Mouse (Mus musculus): ENCODE measurements around the gene Mphosph9. TPM values are rescaled to one million over a fixed set of nuclear protein-coding genes. Genes with fewer than 3 reads are reported as not detected.

Mphosph9 gene
- total and polyA plus RNA-seq, 3 experiments = 10.4 to 60.8 (median 10.9) TPM

- Histone ChIP-seq H3K4me3 (ENCODE audit: control insufficient read depth in 1 of 2, insufficient read depth in 1 of 2, low read depth in 2 of 2, low read length in 2 of 2) (no peak overlapping the region), H3K27ac (ENCODE audit: control insufficient read depth, low read depth, low read length) (no peak overlapping the region), H3K79me2 (ENCODE audit: control insufficient read depth, insufficient read depth, low read length, poor library complexity) (no peaks in the 10 kb centered on the region), H3K4me1 (ENCODE audit: control insufficient read depth in 1 of 2, insufficient read depth in 2 of 2, low read length in 2 of 2) (peaks cover 0 to 13% of the 10 kb centered on the region in 2 experiments; a peak in 2 of 4 replicates), H3K27me3 (ENCODE audit: control insufficient read depth in 1 of 2, insufficient read depth in 2 of 2, low read length in 2 of 2) (no peaks in the 10 kb centered on the region), H3K9ac (ENCODE audit: control insufficient read depth, low read depth, low read length, poor library complexity, severe bottlenecking) (no peak overlapping the region), H3K36me3 (ENCODE audit: control insufficient read depth in 1 of 2, insufficient read depth in 2 of 2, low read length in 2 of 2) (peaks cover 14 to 33% of the 10 kb centered on the region in 2 experiments), H3K9me3 (replicated peaks; ENCODE audit: insufficient read depth, low read length) (no peaks in the 10 kb centered on the region)
- TF ChIP-seq TCF12 (IDR thresholded peaks at IDR 0.05; ENCODE audit: low read depth, low read length) (no peak), CTCF (IDR thresholded peaks at IDR 0.05 in 2 of 3, conservative IDR thresholded peaks at IDR 0.05 in 1 of 3; ENCODE audit: control insufficient read depth in 1 of 3, insufficient read depth in 1 of 3, low read depth in 2 of 3, low read length in 3 of 3, poor library complexity in 1 of 3, severe bottlenecking in 1 of 3) (no peak)
- DNase-seq (ENCODE audit: low read depth, low spot score) = no peak
Observed at GRCm38 (mm10) chr5:124377149-124377548, 49.4 kb upstream of the Mphosph9 start.

GRCm38 (mm10) chr5:124376401-124376800, 48.6 kb upstream of the Mphosph9 start:
- Histone ChIP-seq H3K4me1 (ENCODE audit: control insufficient read depth in 1 of 2, insufficient read depth in 2 of 2, low read length in 2 of 2) (peaks cover 0 to 13% of the 10 kb centered on the region in 2 experiments; a peak in 2 of 4 replicates), H3K9me3 (replicated peaks; ENCODE audit: insufficient read depth, low read length) (no peaks in the 10 kb centered on the region), H3K36me3 (ENCODE audit: control insufficient read depth in 1 of 2, insufficient read depth in 2 of 2, low read length in 2 of 2) (peaks cover 11 to 31% of the 10 kb centered on the region in 2 experiments), H3K79me2 (ENCODE audit: control insufficient read depth, insufficient read depth, low read length, poor library complexity) (no peaks in the 10 kb centered on the region), H3K27ac (ENCODE audit: control insufficient read depth, low read depth, low read length) (no peak overlapping the region), H3K27me3 (ENCODE audit: control insufficient read depth in 1 of 2, insufficient read depth in 2 of 2, low read length in 2 of 2) (no peaks in the 10 kb centered on the region), H3K9ac (ENCODE audit: control insufficient read depth, low read depth, low read length, poor library complexity, severe bottlenecking) (no peak overlapping the region), H3K4me3 (ENCODE audit: control insufficient read depth in 1 of 2, insufficient read depth in 1 of 2, low read depth in 2 of 2, low read length in 2 of 2) (no peak overlapping the region)
- no peak for DNase-seq (ENCODE audit: low read depth, low spot score)
- no peak for TF ChIP-seq CHD2 (IDR thresholded peaks at IDR 0.05; ENCODE audit: low read length)
- no peak for TF ChIP-seq POLR2AphosphoS2 (IDR thresholded peaks at IDR 0.05; ENCODE audit: low read length)
- no peak for TF ChIP-seq CTCF (IDR thresholded peaks at IDR 0.05 in 2 of 3, conservative IDR thresholded peaks at IDR 0.05 in 1 of 3; ENCODE audit: control insufficient read depth in 1 of 3, insufficient read depth in 1 of 3, low read depth in 2 of 3, low read length in 3 of 3, poor library complexity in 1 of 3, severe bottlenecking in 1 of 3)
- no peak for TF ChIP-seq E2F4 (IDR thresholded peaks at IDR 0.05; ENCODE audit: borderline replicate concordance, low read depth, low read length)
- TF ChIP-seq RAD21 (IDR thresholded peaks at IDR 0.05; ENCODE audit: low read depth, low read length) = no peak
- no peak for TF ChIP-seq NRF1 (IDR thresholded peaks at IDR 0.05; ENCODE audit: insufficient read depth, low read depth, low read length, poor library complexity, severe bottlenecking)
- no peak for TF ChIP-seq TCF12 (IDR thresholded peaks at IDR 0.05; ENCODE audit: low read depth, low read length)
- TF ChIP-seq GABPA (IDR thresholded peaks at IDR 0.05; ENCODE audit: low read depth, low read length) = no peak
- no peak for TF ChIP-seq TBP (IDR thresholded peaks at IDR 0.05; ENCODE audit: low read depth, low read length)
- no peak for TF ChIP-seq ZMIZ1 (IDR thresholded peaks at IDR 0.05; ENCODE audit: low read depth, low read length)
- no peak for TF ChIP-seq RCOR1 (IDR thresholded peaks at IDR 0.05; ENCODE audit: low read depth, low read length)
- TF ChIP-seq BHLHE40 (IDR thresholded peaks at IDR 0.05; ENCODE audit: borderline replicate concordance, low read depth, low read length) = no peak
- TF ChIP-seq POLR2A (IDR thresholded peaks at IDR 0.05; ENCODE audit: control insufficient read depth in 1 of 2, insufficient read depth in 1 of 2, low read depth in 1 of 2, low read length in 2 of 2, poor library complexity in 1 of 2) = no peak
- TF ChIP-seq ZC3H11A (IDR thresholded peaks at IDR 0.05; ENCODE audit: low read depth, low read length) = no peak

GRCm38 (mm10) chr5:124374298-124374697, 46.5 kb upstream of the Mphosph9 start:
- no peaks in the 10 kb centered on the region for H3K4me1 ChIP-seq (ENCODE audit: control insufficient read depth in 1 of 2, insufficient read depth in 2 of 2, low read length in 2 of 2)
- no peak overlapping the region for H3K27ac ChIP-seq (ENCODE audit: control insufficient read depth, low read depth, low read length)
- H3K9ac ChIP-seq (ENCODE audit: control insufficient read depth, low read depth, low read length, poor library complexity, severe bottlenecking) = no peak overlapping the region
- H3K36me3 ChIP-seq (ENCODE audit: control insufficient read depth in 1 of 2, insufficient read depth in 2 of 2, low read length in 2 of 2) = peaks cover 2 to 28% of the 10 kb centered on the region in 2 experiments; a peak in 3 of 4 replicates
- no peaks in the 10 kb centered on the region for H3K79me2 ChIP-seq (ENCODE audit: control insufficient read depth, insufficient read depth, low read length, poor library complexity)
- no peak for TF ChIP-seq RCOR1 (IDR thresholded peaks at IDR 0.05; ENCODE audit: low read depth, low read length)
- TF ChIP-seq E2F4 (IDR thresholded peaks at IDR 0.05; ENCODE audit: borderline replicate concordance, low read depth, low read length) = no peak
- TF ChIP-seq POLR2AphosphoS2 (IDR thresholded peaks at IDR 0.05; ENCODE audit: low read length) = no peak
- TF ChIP-seq MYC (IDR thresholded peaks at IDR 0.05; ENCODE audit: low read depth, low read length) = no peak
- no peak for TF ChIP-seq USF1 (IDR thresholded peaks at IDR 0.05; ENCODE audit: low read depth, low read length)
- no peak for TF ChIP-seq KAT2A (conservative IDR thresholded peaks at IDR 0.05; ENCODE audit: low read depth, low read length)
- no peak for TF ChIP-seq ELF1 (IDR thresholded peaks at IDR 0.05; ENCODE audit: low read depth, low read length)
- no peak for TF ChIP-seq USF2 (IDR thresholded peaks at IDR 0.05; ENCODE audit: borderline replicate concordance in 1 of 2, insufficient read depth in 1 of 2, low read depth in 1 of 2, low read length in 2 of 2)
- H3K27me3 ChIP-seq (ENCODE audit: control insufficient read depth in 1 of 2, insufficient read depth in 2 of 2, low read length in 2 of 2) = no peaks in the 10 kb centered on the region
- no peak for DNase-seq (ENCODE audit: low read depth, low spot score)
- H3K4me3 ChIP-seq (ENCODE audit: control insufficient read depth in 1 of 2, insufficient read depth in 1 of 2, low read depth in 2 of 2, low read length in 2 of 2) = no peak overlapping the region
- H3K9me3 ChIP-seq (replicated peaks; ENCODE audit: insufficient read depth, low read length) = no peaks in the 10 kb centered on the region

All from MEL (cell line).